Mouse (Mus musculus) liver, adult 2 months (tissue): Measurements from ENCODE around the gene Nudt6. TPM values are rescaled to one million over a fixed set of nuclear protein-coding genes. Genes with fewer than 3 reads are reported as not detected.

Source experiments
- DNase-seq: peaks from one replicate; pipeline ENCODE4 v3.0.0-alpha.2; 2011; ENCODE audit warnings: low read depth, low spot score; ENCODE audit errors: extremely low read depth
- H3K27ac ChIP-seq: fragments of 200-500 bp; replicated peaks from 2 replicates; pipeline ENCODE4 v1.5.1; 2012; ENCODE audit warnings: low read depth, mild to moderate bottlenecking, control low read depth, inconsistent platforms, low read length; ENCODE audit not compliant: insufficient read depth
- H3K27me3 ChIP-seq: fragments of 200-500 bp; 2 replicates; pipeline ENCODE4 v1.6.1; 2012; ENCODE audit warnings: mild to moderate bottlenecking, moderate library complexity, low read length, inconsistent platforms; ENCODE audit not compliant: control insufficient read depth, insufficient read depth
- H3K36me3 ChIP-seq: fragments of 200-500 bp; 2 replicates; pipeline ENCODE4 v1.6.1; 2012; ENCODE audit warnings: low read length, inconsistent platforms; ENCODE audit not compliant: control insufficient read depth, insufficient read depth
- H3K4me1 ChIP-seq: fragments of 200-500 bp; 2 replicates; pipeline ENCODE4 v1.6.1; 2011; ENCODE audit warnings: low read length; ENCODE audit not compliant: control insufficient read depth, insufficient read depth
- H3K4me3 ChIP-seq: fragments of 200-500 bp; 2 replicates; pipeline ENCODE4 v1.5.1; 2011; ENCODE audit warnings: low read depth, mild to moderate bottlenecking, control low read depth, low read length, moderate library complexity; ENCODE audit not compliant: insufficient read depth
- H3K79me2 ChIP-seq: fragments of 200-500 bp; 2 replicates; pipeline ENCODE4 v1.6.1; 2012; ENCODE audit warnings: inconsistent platforms, mild to moderate bottlenecking, low read length, moderate library complexity; ENCODE audit not compliant: control insufficient read depth, insufficient read depth
- H3K9ac ChIP-seq: fragments of 200-500 bp; 2 replicates; pipeline ENCODE4 v1.6.1; 2012; ENCODE audit warnings: low read depth, mild to moderate bottlenecking, control low read depth, inconsistent platforms, low read length
- CTCF ChIP-seq: fragments of 200-500 bp; IDR thresholded peaks from 2 replicates; pipeline ENCODE4 v1.5.1; 2011; ENCODE audit warnings: low read depth, low read length, control low read depth
- POLR2A ChIP-seq: fragments of 200-500 bp; IDR thresholded peaks from 2 replicates; pipeline ENCODE4 v1.6.1; 2011; ENCODE audit warnings: low read length, control low read depth; ENCODE audit not compliant: insufficient read depth; ENCODE audit errors: extremely low read depth
- WGBS: fragments of 180-500 bp; shearing (Covaris S2); methylation state at CpG from one replicate; pipeline ENCODE4 v1.1.7; 2018; 5-methylcytosine and 5-hydroxymethylcytosine counted together
- polyA plus RNA-seq: library from polyadenylated mRNA; depleted of rRNA; stranded (reverse); fragments of >200 nt; gene quantifications from 2 replicates; pipeline ENCODE4 v1.2.3, GENCODE M21; 2012
- total RNA-seq: library from RNA; depleted of rRNA; stranded (reverse); fragments of >200 nt; gene quantifications from 2 replicates; pipeline ENCODE4 v1.2.3, GENCODE M21; 2014

Nudt6 gene
- total and polyA plus RNA-seq, 2 experiments: 8.0 to 28.4 TPM

GRCm38 (mm10) chr3:37381457-37381856 is 38.6 kb downstream of the Nudt6 start:
- 67% methylated on average over 6 of the region's 6 CpGs for WGBS
- H3K27me3 ChIP-seq: no peaks in the 10 kb centered on the region

GRCm38 (mm10) chr3:37379930-37380881 is 39.8 kb downstream of the Nudt6 start:
- Histone ChIP-seq H3K36me3 (no peaks in the 10 kb centered on the region), H3K4me1 (peaks cover 3% of the 10 kb centered on the region; the same call in 1 of the 2 replicates), H3K4me3 (no peak overlapping the region), H3K9ac (no peak overlapping the region), H3K79me2 (no peaks in the 10 kb centered on the region), H3K27ac (no peak overlapping the region), H3K27me3 (no peaks in the 10 kb centered on the region)
- TF ChIP-seq POLR2A (no peak), CTCF (no peak)
- peak; percentile 81 for DNase-seq
- WGBS: 48% methylated on average over 18 of the region's 18 CpGs

More at GRCm38 (mm10) chr3:37381457-37381856, 38.6 kb downstream of the Nudt6 start:
- H3K36me3 ChIP-seq: no peaks in the 10 kb centered on the region
- no peak overlapping the region for H3K9ac ChIP-seq
- peaks cover 3% of the 10 kb centered on the region; the same call in 1 of the 2 replicates for H3K4me1 ChIP-seq
- TF ChIP-seq CTCF (no peak), POLR2A (no peak)
- no peak overlapping the region for H3K27ac ChIP-seq
- no peak overlapping the region for H3K4me3 ChIP-seq
- no peaks in the 10 kb centered on the region for H3K79me2 ChIP-seq
- DNase-seq: no peak

- Histone ChIP-seq H3K4me1 (peaks cover 3% of the 10 kb centered on the region; the same call in 1 of the 2 replicates), H3K27ac (no peak overlapping the region), H3K9ac (no peak overlapping the region), H3K36me3 (no peaks in the 10 kb centered on the region), H3K27me3 (no peaks in the 10 kb centered on the region), H3K79me2 (no peaks in the 10 kb centered on the region), H3K4me3 (no peak overlapping the region)
- 82% methylated on average over 14 of the region's 14 CpGs for WGBS
- DNase-seq: no peak
- TF ChIP-seq POLR2A (no peak), CTCF (no peak)
Measured at GRCm38 (mm10) chr3:37379201-37379600, 40.8 kb downstream of the Nudt6 start.

- TF ChIP-seq POLR2A: no peak
- no peak for TF ChIP-seq CTCF
- Histone ChIP-seq H3K27me3 (no peaks in the 10 kb centered on the region), H3K36me3 (no peaks in the 10 kb centered on the region), H3K4me1 (peaks cover 3% of the 10 kb centered on the region; the same call in 1 of the 2 replicates), H3K9ac (no peak overlapping the region), H3K27ac (no peak overlapping the region), H3K79me2 (no peaks in the 10 kb centered on the region), H3K4me3 (no peak overlapping the region)
- 79% methylated on average over 6 of the region's 6 CpGs for WGBS
- DNase-seq: no peak
Measured at GRCm38 (mm10) chr3:37378412-37378811, 41.6 kb downstream of the Nudt6 start.

GRCm38 (mm10) chr3:37377926-37378325 is 42.1 kb downstream of the Nudt6 start:
- Histone ChIP-seq H3K4me3 (no peak overlapping the region), H3K27ac (no peak overlapping the region), H3K9ac (no peak overlapping the region), H3K27me3 (no peaks in the 10 kb centered on the region), H3K36me3 (no peaks in the 10 kb centered on the region), H3K79me2 (no peaks in the 10 kb centered on the region), H3K4me1 (peaks cover 3% of the 10 kb centered on the region; the same call in 1 of the 2 replicates)
- TF ChIP-seq POLR2A: no peak
- no peak for TF ChIP-seq CTCF
- DNase-seq: no peak
- WGBS: 83% methylated on average over 6 of the region's 6 CpGs

- TF ChIP-seq CTCF (no peak), POLR2A (no peak)
- WGBS: 87% methylated on average over 11 of the region's 11 CpGs
- H3K27ac ChIP-seq: no peak overlapping the region
- H3K4me3 ChIP-seq: no peak overlapping the region
- H3K36me3 ChIP-seq: no peaks in the 10 kb centered on the region
- H3K79me2 ChIP-seq: no peaks in the 10 kb centered on the region
- no peaks in the 10 kb centered on the region for H3K27me3 ChIP-seq
- no peak for DNase-seq
- no peaks in the 10 kb centered on the region for H3K4me1 ChIP-seq
- no peak overlapping the region for H3K9ac ChIP-seq
Measured at GRCm38 (mm10) chr3:37373712-37374111, 46.3 kb downstream of the Nudt6 start.
